Mouse (Mus musculus): ENCODE measurements around the gene Lamc2. TPM values are rescaled to one million over a fixed set of nuclear protein-coding genes. Genes with fewer than 3 reads are reported as not detected.
A peak's percentile ranks its signal among the peaks of the same experiment; 100 is the strongest.

Gene Lamc2
- polyA plus RNA-seq, 1 experiment from 2014 or later, result 15.6 TPM

DNA sequence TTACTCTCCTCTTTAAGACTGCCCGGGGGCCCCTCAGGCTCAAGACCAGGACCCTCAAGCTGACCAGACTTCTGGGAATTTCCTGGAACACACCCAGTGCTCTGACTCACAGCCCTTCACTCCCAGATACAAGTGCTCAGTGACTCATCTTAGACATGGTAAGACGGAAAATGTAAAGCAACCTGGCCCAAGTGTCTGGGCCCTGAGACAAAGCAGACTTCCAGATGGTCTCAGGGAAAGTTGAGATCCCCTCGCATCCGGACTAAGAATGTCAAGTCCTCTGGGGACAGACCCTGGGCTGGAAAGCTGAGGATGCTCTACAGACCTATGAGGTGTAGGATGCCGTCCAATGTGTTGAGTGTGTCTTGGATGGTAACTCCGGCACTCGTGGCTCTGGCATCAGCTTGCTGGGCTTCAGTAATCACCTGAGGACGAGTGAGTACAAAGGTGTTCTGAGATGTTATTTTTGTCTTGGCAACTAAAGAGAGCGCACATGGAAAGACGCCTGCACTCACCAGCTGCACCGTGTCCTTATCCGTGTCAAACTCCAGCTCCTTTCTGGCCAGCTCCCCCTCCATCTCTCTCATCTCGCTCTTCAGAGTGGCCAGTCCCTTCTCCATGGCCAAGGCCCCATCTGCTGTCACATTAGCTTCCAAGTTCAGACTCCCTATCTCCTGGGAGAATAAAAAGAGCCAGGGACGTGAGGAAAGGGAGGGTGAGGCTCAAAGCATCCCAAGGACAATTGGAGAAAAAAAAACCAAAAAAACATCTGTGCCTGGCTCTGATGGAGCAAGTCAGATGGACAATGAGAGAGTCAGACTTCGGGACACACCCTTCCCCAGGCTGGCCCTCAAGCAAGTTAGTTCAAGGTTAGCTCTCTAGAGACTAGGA lies 59.5 kb downstream of the Lamc2 start:
- H3K27ac ChIP-seq (ENCODE audit: low read length), result peak overlapping the region; percentile 47; the same call in 1 of the 2 replicates
- no peaks in the 10 kb centered on the region for H3K9me3 ChIP-seq (replicated peaks; ENCODE audit: control insufficient read depth, low read length)
- WGBS, result 61% methylated on average over 15 of the region's 15 CpGs

GRCm38 (mm10) chr1:153125287-153126275 lies 60.7 kb downstream of the Lamc2 start:
- no peak overlapping the region for H3K4me2 ChIP-seq (ENCODE audit: low read depth, low read length)
- peaks cover 12% of the 10 kb centered on the region; the same call in 1 of the 2 replicates for H3K4me1 ChIP-seq (ENCODE audit: control insufficient read depth, insufficient read depth, low read length)
- H3K27me3 ChIP-seq (ENCODE audit: control insufficient read depth, insufficient read depth, low read length), result no peaks in the 10 kb centered on the region
- H3K4me3 ChIP-seq (replicated peaks; ENCODE audit: low read length), result no peak overlapping the region
- no peak overlapping the region for H3K9ac ChIP-seq (ENCODE audit: low read length)
- no peak for ATAC-seq (ENCODE audit: insufficient read depth, low FRiP score)
- 77% methylated on average over 8 of the region's 8 CpGs for WGBS
- no peaks in the 10 kb centered on the region for H3K36me3 ChIP-seq (ENCODE audit: control insufficient read depth, insufficient read depth, low read length)
- no peaks in the 10 kb centered on the region for H3K9me3 ChIP-seq (replicated peaks; ENCODE audit: control insufficient read depth, low read length)
- H3K27ac ChIP-seq (ENCODE audit: low read length), result peak overlapping the region; percentile 47; the same call in 1 of the 2 replicates

More for the DNA sequence above, 59.5 kb downstream of the Lamc2 start:
- H3K27me3 ChIP-seq (ENCODE audit: control insufficient read depth, insufficient read depth, low read length), result no peaks in the 10 kb centered on the region
- H3K9ac ChIP-seq (ENCODE audit: low read length), result no peak overlapping the region
- no peaks in the 10 kb centered on the region for H3K36me3 ChIP-seq (ENCODE audit: control insufficient read depth, insufficient read depth, low read length)
- peak; percentile 78 for ATAC-seq (ENCODE audit: insufficient read depth, low FRiP score)
- no peak overlapping the region for H3K4me2 ChIP-seq (ENCODE audit: low read depth, low read length)
- no peak overlapping the region for H3K4me3 ChIP-seq (replicated peaks; ENCODE audit: low read length)
- peaks cover 12% of the 10 kb centered on the region; the same call in 1 of the 2 replicates for H3K4me1 ChIP-seq (ENCODE audit: control insufficient read depth, insufficient read depth, low read length)

GRCm38 (mm10) chr1:153124502-153124901 lies 61.7 kb downstream of the Lamc2 start:
- no peak overlapping the region for H3K9ac ChIP-seq (ENCODE audit: low read length)
- no peak overlapping the region for H3K27ac ChIP-seq (ENCODE audit: low read length)
- no peak overlapping the region for H3K4me3 ChIP-seq (replicated peaks; ENCODE audit: low read length)
- H3K36me3 ChIP-seq (ENCODE audit: control insufficient read depth, insufficient read depth, low read length), result no peaks in the 10 kb centered on the region
- H3K4me2 ChIP-seq (ENCODE audit: low read depth, low read length), result no peak overlapping the region
- H3K4me1 ChIP-seq (ENCODE audit: control insufficient read depth, insufficient read depth, low read length), result peaks cover 8% of the 10 kb centered on the region; the same call in 1 of the 2 replicates
- no peak for ATAC-seq (ENCODE audit: insufficient read depth, low FRiP score)
- H3K9me3 ChIP-seq (replicated peaks; ENCODE audit: control insufficient read depth, low read length), result no peaks in the 10 kb centered on the region
- WGBS, result 56% methylated on average over 5 of the region's 5 CpGs
- H3K27me3 ChIP-seq (ENCODE audit: control insufficient read depth, insufficient read depth, low read length), result no peaks in the 10 kb centered on the region

GRCm38 (mm10) chr1:153122764-153123163 lies 63.5 kb downstream of the Lamc2 start:
- Histone ChIP-seq H3K4me2 (ENCODE audit: low read depth, low read length) (no peak overlapping the region), H3K9ac (ENCODE audit: low read length) (no peak overlapping the region), H3K4me3 (replicated peaks; ENCODE audit: low read length) (no peak overlapping the region), H3K36me3 (ENCODE audit: control insufficient read depth, insufficient read depth, low read length) (no peaks in the 10 kb centered on the region), H3K27me3 (ENCODE audit: control insufficient read depth, insufficient read depth, low read length) (no peaks in the 10 kb centered on the region), H3K9me3 (replicated peaks; ENCODE audit: control insufficient read depth, low read length) (no peaks in the 10 kb centered on the region), H3K27ac (ENCODE audit: low read length) (no peak overlapping the region), H3K4me1 (ENCODE audit: control insufficient read depth, insufficient read depth, low read length) (peaks cover 2% of the 10 kb centered on the region; the same call in 1 of the 2 replicates)
- 89% methylated on average over 4 of the region's 4 CpGs for whole genome bisulfite sequencing
- ATAC-seq (ENCODE audit: insufficient read depth, low FRiP score), result no peak

GRCm38 (mm10) chr1:153121320-153121719 lies 64.9 kb downstream of the Lamc2 start:
- 63% methylated on average over 5 of the region's 5 CpGs for WGBS

GRCm38 (mm10) chr1:153120544-153120943 lies 65.7 kb downstream of the Lamc2 start:
- Histone ChIP-seq H3K27ac (ENCODE audit: low read length) (no peak overlapping the region), H3K4me1 (ENCODE audit: control insufficient read depth, insufficient read depth, low read length) (no peaks in the 10 kb centered on the region), H3K4me3 (replicated peaks; ENCODE audit: low read length) (no peak overlapping the region), H3K36me3 (ENCODE audit: control insufficient read depth, insufficient read depth, low read length) (no peaks in the 10 kb centered on the region), H3K9ac (ENCODE audit: low read length) (no peak overlapping the region), H3K27me3 (ENCODE audit: control insufficient read depth, insufficient read depth, low read length) (no peaks in the 10 kb centered on the region), H3K9me3 (replicated peaks; ENCODE audit: control insufficient read depth, low read length) (no peaks in the 10 kb centered on the region), H3K4me2 (ENCODE audit: low read depth, low read length) (no peak overlapping the region)
- 64% methylated on average over 6 of the region's 6 CpGs for WGBS
- ATAC-seq (ENCODE audit: insufficient read depth, low FRiP score), result no peak

More at GRCm38 (mm10) chr1:153121320-153121719, 64.9 kb downstream of the Lamc2 start:
- ATAC-seq (ENCODE audit: insufficient read depth, low FRiP score), result no peak
- Histone ChIP-seq H3K27ac (ENCODE audit: low read length) (no peak overlapping the region), H3K27me3 (ENCODE audit: control insufficient read depth, insufficient read depth, low read length) (no peaks in the 10 kb centered on the region), H3K4me2 (ENCODE audit: low read depth, low read length) (no peak overlapping the region), H3K36me3 (ENCODE audit: control insufficient read depth, insufficient read depth, low read length) (no peaks in the 10 kb centered on the region), H3K4me3 (replicated peaks; ENCODE audit: low read length) (no peak overlapping the region), H3K9ac (ENCODE audit: low read length) (no peak overlapping the region), H3K9me3 (replicated peaks; ENCODE audit: control insufficient read depth, low read length) (no peaks in the 10 kb centered on the region), H3K4me1 (ENCODE audit: control insufficient read depth, insufficient read depth, low read length) (no peaks in the 10 kb centered on the region)

GRCm38 (mm10) chr1:153115315-153115714 lies 70.9 kb downstream of the Lamc2 start:
- 84% methylated on average over 8 of the region's 8 CpGs for WGBS
- Histone ChIP-seq H3K36me3 (ENCODE audit: control insufficient read depth, insufficient read depth, low read length) (no peaks in the 10 kb centered on the region), H3K27me3 (ENCODE audit: control insufficient read depth, insufficient read depth, low read length) (no peaks in the 10 kb centered on the region), H3K4me2 (ENCODE audit: low read depth, low read length) (no peak overlapping the region), H3K4me3 (replicated peaks; ENCODE audit: low read length) (no peak overlapping the region), H3K9ac (ENCODE audit: low read length) (no peak overlapping the region), H3K9me3 (replicated peaks; ENCODE audit: control insufficient read depth, low read length) (no peaks in the 10 kb centered on the region), H3K4me1 (ENCODE audit: control insufficient read depth, insufficient read depth, low read length) (no peaks in the 10 kb centered on the region), H3K27ac (ENCODE audit: low read length) (no peak overlapping the region)
- no peak for ATAC-seq (ENCODE audit: insufficient read depth, low FRiP score)

DNA sequence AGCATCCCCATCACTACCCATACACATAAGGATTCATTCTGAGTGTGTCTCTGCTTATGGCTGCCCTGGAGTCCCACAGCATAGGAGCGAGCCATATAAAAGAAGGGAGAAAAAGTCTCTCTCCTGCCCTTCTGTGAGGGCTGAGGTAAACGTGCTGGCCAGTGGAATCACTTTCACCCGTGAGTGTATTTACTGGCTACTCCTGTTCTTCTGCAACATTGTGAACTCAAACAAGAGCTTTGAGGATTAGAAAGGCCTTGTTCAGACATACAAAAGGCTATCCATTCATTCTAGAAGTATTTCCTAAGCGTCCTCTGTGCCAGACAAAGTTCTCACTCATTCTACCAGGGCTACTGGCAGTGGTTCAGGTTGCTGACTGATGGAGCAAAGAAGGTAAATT lies 74.7 kb downstream of the Lamc2 start:
- Histone ChIP-seq H3K4me3 (replicated peaks; ENCODE audit: low read length) (no peak overlapping the region), H3K9ac (ENCODE audit: low read length) (no peak overlapping the region), H3K27me3 (ENCODE audit: control insufficient read depth, insufficient read depth, low read length) (no peaks in the 10 kb centered on the region), H3K36me3 (ENCODE audit: control insufficient read depth, insufficient read depth, low read length) (no peaks in the 10 kb centered on the region), H3K4me1 (ENCODE audit: control insufficient read depth, insufficient read depth, low read length) (no peaks in the 10 kb centered on the region), H3K27ac (ENCODE audit: low read length) (no peak overlapping the region), H3K9me3 (replicated peaks; ENCODE audit: control insufficient read depth, low read length) (no peaks in the 10 kb centered on the region), H3K4me2 (ENCODE audit: low read depth, low read length) (no peak overlapping the region)
- WGBS, result 54% methylated on average over 4 of the region's 4 CpGs
- ATAC-seq (ENCODE audit: insufficient read depth, low FRiP score), result no peak

All from stomach, embryonic 16.5 days (tissue).